Mouse (Mus musculus) hindlimb bud, embryonic 11.5 days (tissue): ENCODE measurements at regions not wholly inside any gene's neighbourhood (a gene's known extent, or its start where the extent isn't known, plus 50 kb on each side); places are given as distances from the start of the nearest gene placed in this dataset.

Experiments
- DNase-seq: peaks from one replicate; pipeline ENCODE4 v3.0.0-alpha.2; 2012; ENCODE audit warnings: low read depth, low spot score; ENCODE audit errors: extremely low spot score

GRCm38 (mm10) chr1:35709214-35709613 is 359.0 kb upstream of the Hs6st1 start:
- no peak for DNase-seq

DNA sequence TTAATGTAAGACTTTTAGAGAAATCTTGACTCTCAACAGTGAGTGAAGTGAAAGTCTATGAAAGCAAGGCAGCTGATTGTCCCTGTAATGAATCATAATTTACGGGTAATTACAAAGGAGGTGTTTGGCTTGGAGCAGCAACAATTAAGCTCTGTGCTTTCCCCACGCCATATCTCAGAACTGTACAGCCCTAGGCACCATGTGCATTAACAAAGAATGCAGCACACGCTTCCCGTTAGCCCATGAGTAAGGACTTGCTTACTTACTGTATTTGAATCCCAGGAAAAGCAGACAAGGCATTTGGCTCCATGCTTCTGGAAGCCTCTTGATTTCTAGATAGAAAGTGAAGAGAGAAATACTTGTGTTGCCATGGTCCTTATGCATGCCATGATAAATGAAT is 354.2 kb upstream of the Hs6st1 start:
- DNase-seq, result no peak

DNA sequence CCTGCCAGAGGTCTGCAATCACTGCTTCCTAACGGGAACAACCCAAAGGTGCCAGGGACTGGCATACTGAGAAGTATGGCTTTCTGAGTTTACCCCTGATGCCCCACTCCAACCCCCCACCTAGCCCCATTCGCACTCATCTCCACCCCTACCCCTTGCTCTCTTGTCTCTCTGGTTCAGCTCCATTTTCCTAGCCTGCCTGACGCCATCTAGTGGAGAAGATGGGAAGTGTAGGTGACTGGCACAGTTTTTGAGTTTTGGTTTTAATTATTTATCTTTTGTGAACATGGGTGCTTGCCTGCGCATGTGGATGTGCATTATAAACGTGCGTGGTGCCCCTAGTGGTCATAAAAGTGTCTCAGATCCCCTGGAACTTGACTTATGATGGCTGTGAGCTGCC is 352.3 kb upstream of the Hs6st1 start:
- DNase-seq, result no peak

DNA sequence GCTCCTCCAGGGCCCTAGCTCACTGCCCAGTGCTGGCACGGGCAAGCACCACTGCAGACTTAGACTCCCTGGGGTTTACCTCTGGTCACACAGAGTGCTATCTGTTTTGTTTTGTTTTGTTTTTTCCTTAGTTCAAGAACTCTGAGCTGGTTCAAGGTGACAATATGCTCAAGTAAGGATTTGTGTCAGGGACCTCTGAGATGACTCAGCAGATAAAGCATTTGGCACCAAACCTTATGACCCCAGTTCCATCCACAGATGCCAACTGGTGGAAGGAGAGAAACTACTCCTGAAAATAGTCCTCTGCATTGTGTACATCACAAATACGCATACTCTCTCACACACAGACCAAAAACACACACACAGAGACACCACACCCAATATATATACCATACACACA is 351.0 kb upstream of the Hs6st1 start:
- no peak for DNase-seq

DNA sequence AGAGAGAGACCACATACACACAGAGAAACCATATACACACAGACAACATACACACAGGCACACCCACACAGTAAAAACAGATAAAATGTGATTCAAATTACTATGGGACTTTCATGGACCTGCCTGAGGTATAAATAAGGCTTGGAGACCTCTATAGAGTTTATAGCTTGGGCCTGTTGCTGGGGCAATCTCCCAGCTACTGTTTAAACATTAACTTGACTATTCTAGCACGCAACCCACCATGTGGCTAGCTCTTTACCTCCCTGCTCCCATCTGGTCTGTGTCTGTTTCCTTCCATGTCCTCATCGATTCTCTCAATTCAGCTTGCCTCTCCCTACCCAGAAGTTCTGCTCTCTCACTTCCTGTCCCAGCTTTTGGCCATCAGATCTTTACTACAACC is 350.5 kb upstream of the Hs6st1 start:
- DNase-seq, result no peak

DNA sequence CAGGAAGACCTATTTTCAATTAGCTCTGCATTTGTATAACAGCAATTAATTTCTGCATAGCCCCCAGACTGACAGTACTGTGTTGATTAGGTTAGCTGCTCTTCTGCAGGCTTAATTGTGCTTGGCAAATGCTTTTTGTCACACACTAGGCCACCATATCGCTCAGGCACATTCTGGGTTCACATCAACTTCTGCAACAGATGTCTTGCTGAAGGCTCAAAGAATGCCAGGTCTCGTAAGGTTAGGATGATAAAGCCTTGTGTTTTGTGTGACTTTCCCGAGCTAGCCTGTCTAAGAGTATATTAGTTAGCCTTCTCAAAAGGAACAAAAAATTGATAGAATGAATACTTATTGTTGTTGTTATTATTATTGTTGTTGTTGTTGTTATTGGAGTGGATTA is 348.1 kb upstream of the Hs6st1 start:
- no peak for DNase-seq

DNA sequence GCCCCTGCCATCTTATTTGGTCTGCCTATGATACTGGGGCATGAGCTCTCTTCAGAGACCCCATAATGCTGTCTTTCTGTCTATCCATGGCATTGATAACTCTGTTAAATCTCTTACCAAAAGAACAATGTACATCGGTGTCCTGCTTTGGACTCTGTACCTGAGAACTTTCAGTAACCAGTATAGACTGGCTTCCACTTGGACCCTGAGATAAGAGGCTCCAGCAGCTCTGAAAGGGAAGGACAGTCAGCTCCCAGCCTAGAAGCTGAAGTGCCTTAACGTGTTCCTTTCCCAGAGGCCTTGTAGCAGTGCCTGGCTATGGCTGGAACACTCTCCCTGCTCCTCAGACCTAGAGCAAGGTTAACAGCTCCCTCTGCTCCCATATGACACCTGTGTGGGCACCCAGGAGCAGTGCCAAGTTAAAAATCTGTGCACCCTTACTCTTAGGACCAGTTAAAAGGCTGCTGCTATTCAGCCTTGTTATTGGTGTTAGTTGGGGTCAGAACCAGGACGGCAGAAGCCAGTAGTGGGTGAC is 343.8 kb upstream of the Hs6st1 start:
- no peak for DNase-seq

DNA sequence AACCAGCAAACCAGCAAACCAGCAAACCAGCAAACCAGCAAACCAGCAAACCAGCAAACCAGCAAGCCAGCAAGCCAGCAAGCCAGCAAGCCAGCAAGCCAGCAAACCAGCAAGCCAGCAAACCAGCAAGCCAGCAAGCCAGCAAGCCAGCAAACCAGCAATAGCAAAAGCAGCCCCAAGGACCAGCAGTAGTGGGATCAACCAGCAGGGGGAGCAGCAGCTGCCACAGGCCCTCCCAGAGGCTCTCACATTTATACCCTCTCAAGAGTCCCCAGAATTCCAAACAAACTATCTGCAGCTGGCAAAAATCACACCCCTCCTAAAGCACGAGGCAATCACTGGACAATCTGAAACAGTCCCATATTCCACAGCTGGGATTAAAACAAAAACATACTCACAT is 341.6 kb upstream of the Hs6st1 start:
- no peak for DNase-seq

- DNase-seq, result no peak
Measured at GRCm38 (mm10) chr1:35727310-35727990, 340.8 kb upstream of the Hs6st1 start.

DNA sequence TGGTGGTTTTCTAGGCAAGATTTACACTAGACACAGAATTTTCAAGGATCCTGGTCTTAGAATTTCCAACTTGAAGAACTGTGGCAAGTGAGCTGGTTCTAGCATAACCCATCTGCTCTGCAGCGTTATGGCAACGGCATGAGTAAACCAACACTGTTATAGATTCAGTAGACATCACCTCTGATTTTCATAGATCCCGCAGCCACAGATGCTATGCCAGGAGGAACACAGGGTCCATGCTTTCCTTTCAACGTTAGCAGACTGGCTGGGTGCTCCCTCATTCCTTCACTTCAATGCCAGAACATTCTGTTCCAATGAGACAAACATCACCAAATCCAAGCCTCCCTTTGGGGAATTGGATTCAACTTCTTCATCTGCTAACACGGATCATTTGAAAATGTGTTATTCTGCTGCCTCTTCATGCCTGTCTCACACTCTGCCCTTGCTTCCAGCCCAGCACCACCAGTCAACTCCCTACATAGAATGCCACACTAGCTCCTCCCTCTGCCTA is 338.4 kb upstream of the Hs6st1 start:
- no peak for DNase-seq

DNA sequence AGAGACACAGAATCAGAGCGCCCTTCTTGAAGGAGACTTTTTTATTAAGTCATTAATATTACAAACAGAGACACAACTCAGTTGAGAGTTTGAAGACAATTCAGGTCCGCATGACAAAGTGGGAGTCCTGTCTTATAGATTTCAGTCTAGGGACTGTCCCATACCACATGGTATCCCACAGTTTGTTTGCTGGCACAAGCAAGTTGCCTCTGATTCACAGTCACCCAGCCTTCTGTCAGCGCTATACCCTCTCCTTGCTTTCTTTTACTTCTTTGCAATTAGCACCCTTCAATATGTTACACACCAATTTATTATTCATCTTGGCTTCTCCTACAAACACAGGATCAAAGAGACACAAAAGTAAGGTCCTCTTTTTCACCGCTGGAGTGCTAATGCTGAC is 337.9 kb upstream of the Hs6st1 start:
- DNase-seq, result no peak

DNA sequence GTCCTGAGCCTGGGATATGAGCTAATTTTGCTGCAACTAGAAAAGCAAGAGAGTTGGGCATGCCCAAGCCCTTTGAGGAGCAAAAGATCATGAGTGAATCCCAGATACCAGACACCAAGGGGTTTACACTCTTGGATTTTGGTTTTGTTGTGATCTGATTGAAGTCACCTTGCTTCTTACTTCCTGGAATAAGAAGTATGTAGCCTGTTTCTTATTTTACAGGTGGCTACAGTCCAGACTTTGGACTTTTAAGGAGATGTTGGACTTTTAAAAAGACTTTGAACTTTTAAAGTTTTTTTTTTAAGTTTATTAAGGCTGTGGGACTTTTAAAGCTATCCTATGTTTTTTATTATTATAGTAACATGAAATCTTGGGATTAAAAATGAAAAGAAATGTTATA is 332.0 kb upstream of the Hs6st1 start:
- DNase-seq, result no peak

DNA sequence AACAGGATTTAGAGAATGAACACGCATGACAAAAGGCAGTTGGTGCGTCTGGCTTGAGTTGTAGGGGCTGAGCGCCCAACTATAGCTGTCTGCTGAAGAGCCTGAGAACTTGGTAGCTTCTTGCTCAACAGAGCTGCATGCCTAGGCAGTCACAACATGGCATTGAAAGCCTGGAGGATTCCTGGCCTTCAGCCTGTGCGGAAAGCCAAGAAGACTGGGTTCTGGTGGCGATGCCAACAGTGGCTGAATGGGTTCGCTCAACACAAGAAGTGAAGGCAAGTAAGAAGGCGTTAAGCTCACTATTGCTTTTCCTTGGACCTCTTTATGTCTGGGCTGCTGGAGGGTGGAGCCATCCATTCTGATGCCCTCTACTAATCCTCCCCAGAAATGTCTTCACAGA is 318.6 kb upstream of the Hs6st1 start:
- no peak for DNase-seq

DNA sequence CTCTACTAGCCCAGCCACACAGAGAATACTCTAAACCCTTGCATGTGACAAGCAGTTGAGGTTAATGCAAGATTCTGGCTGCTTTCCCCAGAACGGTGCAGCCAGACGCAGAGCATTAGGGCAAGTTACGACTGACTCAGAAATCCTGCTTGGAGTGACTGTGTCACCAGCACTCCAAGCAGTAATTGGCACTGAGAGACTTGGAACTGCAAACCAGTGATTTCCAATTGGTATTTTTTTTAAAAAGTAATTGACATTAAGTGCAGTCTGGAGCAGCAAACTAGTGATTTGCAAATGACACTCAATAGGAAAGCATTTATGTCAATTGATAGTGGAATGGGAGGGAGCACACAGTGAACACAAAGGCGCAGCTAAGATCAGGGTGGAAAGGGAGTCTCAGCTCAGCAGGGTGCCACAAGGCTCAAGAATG is 318.1 kb upstream of the Hs6st1 start:
- DNase-seq, result no peak

DNA sequence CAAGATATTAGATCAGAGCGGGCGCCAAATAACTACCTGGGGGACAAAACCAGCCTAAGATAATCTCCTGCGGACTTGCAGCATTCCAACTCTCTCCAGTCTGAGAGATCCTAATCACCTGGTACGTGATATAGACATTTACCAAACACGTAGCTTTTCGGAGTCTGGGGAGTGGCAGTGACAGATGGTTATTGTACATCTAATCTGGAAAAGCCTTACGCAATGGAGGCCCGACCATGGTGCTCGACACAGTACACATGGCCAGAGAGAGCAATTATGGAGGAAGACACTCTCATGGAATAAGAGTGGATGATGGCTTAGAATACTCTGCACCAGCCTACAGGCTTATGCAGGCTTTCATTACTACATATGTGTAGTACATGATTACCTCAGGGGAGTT is 315.6 kb upstream of the Hs6st1 start:
- DNase-seq, result no peak

DNA sequence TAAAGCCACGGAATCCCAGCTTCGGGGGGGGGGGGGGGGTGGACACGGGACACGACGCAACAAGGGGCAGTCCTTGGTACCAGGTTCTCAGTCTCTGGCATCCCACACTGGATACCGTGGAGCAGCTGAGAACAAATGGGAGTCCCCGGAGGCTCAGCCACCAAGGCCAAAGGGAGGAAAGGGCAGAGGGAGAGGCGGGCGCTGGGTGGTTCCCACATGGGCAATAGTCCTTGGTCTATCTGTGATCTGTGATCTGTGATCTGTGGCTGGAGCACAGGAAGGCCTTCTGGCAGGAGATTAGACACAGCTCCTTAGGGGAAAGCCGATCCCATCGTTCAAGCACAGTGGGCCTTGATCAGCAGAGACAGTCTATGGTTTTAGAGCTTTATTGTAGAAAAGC is 314.0 kb upstream of the Hs6st1 start:
- DNase-seq, result no peak

GRCm38 (mm10) chr1:35759010-35759409 is 309.2 kb upstream of the Hs6st1 start:
- no peak for DNase-seq

GRCm38 (mm10) chr1:35759600-35759999 is 308.6 kb upstream of the Hs6st1 start:
- DNase-seq, result no peak

DNA sequence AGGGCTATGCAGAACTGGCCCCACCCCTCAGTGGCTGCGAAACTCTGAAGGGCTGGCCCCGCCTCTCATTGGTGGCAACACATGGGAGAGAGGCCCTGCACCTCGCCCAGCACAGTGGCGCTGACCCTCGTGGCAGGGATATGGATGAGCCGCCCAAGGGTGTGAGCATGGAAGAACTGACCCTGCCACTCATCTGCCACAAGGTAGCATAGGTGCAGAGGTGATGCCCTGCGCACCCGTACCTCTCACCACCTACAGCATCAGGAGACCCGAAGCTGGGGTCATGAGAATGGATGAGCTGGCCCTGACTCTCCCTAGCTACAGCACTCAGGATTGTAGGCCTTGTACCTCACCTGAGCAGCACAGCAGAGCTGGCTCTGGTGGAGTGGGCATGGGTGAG is 305.1 kb upstream of the Hs6st1 start:
- no peak for DNase-seq

- DNase-seq, result no peak
Measured at GRCm38 (mm10) chr1:35763456-35763855, 304.7 kb upstream of the Hs6st1 start.

GRCm38 (mm10) chr1:35764068-35764467 is 304.1 kb upstream of the Hs6st1 start:
- DNase-seq, result no peak

DNA sequence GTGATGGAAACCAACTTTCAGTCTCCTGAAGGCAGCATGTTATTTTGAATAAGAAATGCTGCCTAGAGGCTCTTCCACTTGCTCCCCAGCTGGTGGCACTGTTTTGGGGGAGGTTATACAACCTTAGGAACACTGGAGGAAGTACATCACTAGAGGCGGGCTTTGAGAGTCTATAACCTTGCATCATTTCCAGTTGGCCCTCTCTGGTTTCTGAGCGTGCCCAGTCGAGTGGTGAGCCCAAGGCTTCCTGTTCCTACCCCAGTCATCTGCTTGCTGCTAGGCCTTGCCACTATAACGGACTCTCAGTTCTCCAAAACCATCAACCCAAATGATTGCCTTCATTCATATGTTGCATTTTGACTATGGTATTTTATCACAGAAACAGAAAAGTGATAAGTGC is 302.5 kb upstream of the Hs6st1 start:
- no peak for DNase-seq

DNA sequence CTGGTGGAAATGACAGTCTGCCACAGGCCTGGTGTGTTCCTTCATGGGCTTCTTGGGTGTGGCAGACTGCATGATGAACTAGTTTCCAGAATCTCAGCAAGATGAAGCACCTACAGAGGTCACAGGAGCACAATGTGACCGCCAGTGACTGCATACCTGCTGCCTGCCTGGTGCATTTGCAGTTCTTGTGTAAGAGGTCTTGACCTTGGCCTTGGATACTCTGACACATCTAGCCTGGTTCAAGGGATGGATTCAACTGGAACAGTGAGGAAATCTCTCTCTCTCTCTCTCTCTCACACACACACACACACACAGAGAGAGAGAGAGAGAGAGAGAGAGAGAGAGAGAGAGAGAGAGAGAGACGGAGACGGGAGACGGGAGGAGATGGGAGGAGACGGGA is 301.9 kb upstream of the Hs6st1 start:
- no peak for DNase-seq
